Mouse (Mus musculus) thymus, adult 18-20 months (tissue): ENCODE measurements around the gene Alas2.

Experiments used
- DNase-seq, 2 experiments: peaks; one replicate each; pipeline ENCODE4 v3.0.0; 2022; ENCODE audit warnings: mixed read lengths in 2 of 2

Alas2 gene

DNA sequence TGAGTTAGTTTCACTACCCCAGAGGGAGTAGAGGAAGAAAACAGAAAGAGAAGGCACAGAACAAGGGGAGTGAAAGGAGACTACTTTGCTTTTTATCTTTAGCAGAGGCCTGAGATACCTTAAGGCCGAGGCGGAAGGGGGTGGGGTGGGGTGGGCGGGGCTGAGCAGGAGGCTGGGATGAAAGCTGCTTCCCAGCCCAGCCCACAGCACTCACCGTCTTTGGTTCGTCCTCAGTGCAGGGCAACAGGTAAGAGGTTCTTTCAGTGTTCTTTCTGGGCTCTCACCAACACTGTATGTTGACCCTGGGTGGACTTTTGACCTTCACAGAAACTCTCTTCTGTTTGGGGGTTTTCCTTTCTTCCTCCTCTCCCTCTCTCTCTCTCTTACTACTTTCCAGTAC is at the start of gene Alas2:
Gene Alas2, plus strand, starts transcription at position 137 of the 400 bp plus-strand sequence.
- no peak for DNase-seq

DNA sequence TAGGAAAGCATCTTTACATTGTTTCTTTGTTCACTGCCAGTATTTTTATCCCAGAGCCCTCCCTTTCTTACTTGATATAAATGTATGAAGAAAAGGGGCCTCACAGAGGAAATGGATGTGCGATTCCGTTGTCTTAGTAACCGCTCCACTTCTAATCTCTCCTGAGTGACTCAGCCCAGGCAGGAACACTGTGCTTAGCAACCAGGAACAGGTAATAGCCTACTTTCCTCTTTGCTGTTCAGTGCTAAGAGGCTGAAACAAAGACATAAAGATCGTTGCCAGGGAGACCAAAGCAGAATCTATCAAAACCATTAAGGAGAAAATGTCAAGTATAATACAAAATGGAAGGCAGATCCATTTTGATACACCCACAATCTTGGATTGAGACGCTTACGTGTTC is 38.5 kb upstream of the Alas2 start:
- no peak for DNase-seq

DNA sequence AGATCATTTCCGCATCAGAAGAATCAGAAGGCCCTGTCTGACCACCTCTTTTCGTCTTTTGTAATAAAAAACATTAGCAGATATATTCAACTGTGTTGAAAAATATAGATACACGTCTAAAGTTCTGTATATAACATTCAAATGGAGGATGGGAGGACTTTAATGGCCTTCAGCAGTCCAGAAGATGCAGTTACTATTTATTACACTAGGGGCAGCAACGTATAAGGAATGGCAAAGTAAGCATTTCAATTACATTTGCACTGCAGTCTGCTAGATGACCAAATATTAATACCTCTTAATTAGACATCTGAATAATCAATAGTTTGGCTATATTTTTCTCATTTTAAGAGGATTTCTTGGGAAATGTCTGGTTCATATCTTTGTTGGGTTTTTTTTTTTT is 36.5 kb upstream of the Alas2 start:
- no peak for DNase-seq

DNA sequence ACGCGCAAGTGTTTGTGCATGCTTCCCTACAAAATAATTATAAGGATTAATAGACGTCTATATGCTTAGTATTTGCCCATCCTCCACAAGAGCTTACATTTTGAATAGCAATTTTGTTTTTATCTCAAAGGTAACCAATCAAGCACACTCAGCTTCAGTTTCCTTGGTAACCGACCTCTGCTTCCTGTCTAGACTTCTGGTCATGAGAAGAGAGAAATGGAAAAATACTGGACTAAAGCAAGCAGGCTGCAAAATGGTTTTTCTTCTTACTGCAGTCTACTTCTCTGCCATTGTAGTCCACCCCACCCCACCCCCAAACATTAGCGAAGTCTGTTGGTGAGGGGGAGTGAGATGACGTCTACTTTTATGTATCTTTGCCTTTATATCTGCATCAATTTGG is 35.9 kb upstream of the Alas2 start:
- no peak for DNase-seq

DNA sequence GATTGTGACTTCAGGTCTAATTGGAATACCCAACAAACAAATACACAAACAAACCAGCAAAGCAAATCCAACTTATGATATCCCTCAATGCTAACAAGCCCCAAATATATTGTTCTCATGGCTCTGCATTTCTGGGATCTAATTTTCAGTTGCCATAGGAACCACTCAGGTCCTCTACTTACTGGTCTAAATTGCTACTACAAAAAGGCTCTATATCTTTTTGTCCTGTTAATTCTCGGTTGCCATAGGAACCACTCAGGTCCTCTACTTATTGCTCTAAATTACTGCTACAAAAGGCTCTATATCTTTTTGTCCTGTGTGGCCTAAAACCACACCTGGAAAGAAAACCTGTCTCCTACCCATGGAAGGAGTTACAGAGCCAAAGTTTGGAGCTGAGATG is 33.0 kb upstream of the Alas2 start:
- DNase-seq: no peak

DNA sequence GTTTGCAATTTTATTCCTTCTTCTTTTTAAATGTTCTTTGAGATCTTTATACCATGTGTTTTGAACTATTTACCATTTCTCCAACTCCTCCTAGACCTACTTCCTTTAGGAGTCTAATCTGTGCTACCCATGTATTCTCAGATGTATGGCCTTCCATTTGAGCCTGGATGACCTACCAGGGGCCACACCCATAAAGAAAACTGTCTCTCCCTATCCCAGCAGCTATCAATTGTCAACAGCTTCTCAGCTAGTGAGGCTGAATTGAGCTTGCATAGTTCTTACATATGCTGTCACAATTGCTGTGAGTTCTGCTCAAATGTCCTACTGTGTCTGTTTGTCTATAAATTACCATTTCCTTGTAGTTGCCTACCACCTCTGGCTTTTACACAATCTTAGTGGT is 31.2 kb upstream of the Alas2 start:
- DNase-seq: no peak

DNA sequence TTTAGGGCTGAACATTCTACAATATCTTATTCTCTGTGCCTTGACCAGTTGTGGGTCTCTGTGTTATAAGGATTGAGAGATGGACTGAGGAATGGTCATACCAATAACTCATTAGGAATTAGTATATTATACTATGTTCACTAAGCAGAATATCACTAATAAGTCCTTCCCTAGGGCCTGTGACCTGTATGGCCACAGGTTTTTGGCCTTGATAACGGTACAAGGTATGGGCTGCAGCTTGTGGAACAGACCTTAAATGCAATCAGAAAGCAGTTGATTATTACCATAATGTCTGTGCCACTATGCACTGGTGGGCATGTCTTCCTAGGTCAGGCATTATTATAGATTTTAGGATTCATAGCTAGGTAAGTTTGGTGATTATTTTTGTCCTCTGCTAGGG is 30.7 kb upstream of the Alas2 start:
- DNase-seq: no peak

DNA sequence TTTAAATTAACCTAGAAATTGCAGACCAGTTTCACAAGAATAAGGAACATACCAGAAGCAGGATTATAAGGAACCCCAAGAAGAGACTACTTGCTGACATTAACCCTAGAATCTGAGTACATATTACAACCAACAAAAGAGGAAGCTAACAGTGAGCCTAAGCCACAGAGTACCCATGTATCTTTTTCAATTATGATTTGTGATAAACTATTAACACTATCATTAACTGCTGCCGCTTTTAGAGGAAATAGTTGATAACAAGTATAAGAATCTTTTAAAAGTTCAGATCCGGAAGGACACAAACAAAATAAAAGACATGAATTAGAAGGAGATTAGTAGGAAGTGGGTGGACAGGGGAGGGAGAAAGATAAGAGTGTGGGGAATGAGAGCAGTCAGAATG is 7.1 kb upstream of the Alas2 start:
- DNase-seq: no peak

DNA sequence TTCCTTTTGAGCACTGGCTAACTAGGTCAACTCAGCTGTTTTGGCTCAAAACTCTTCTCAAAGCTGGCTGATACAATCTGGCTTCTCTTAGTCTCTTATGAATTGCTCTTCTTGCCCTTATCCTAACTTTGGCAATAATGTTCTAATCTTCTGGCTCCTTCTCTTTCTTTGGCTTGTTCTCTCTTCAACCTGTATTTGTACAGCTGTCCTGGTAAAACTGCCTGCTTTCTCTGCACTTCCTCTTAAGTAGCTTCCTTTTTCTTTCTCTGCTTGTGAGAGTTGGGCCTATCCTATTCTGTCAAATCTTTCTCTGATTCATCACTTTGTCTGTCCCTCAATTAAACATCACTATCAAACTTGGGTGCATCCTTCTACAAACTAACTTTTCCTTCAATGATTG is 5.5 kb upstream of the Alas2 start:
- DNase-seq: no peak

DNA sequence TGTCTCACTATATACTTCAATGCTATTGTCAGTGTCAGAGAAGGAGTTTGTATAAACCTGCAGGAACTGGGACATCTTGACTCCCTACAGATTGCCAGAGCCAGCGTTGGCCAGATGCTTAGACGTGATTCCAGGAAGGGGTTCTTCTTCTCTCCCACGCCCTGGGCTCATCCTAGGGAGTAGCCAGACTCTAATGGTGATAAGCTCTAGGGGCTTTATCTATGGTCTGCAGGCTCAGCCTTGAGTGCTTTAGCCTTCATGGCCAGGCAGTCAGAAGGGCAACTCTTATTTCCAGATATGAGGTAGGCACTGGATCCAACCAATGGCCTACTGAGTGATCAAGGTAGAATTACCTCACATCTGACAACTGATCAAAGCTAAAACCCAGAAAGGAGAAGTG is 2.5 kb downstream of the Alas2 start:
- no peak for DNase-seq

DNA sequence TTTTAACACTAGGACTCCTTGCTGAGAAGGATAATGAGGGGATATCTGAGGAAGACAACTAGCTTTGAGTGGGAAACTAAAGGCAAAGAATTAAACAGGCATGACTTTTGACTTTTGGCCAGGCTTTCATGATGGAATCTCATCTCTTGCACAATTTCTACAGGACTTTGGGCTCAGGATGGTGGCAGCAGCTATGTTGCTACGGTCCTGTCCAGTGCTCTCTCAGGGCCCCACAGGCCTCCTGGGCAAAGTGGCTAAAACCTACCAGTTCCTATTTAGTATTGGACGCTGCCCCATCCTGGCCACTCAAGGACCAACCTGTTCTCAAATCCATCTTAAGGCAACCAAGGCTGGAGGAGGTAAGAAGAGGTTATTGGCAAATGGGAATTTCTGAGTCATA is 4.8 kb downstream of the Alas2 start:
- DNase-seq: no peak

DNA sequence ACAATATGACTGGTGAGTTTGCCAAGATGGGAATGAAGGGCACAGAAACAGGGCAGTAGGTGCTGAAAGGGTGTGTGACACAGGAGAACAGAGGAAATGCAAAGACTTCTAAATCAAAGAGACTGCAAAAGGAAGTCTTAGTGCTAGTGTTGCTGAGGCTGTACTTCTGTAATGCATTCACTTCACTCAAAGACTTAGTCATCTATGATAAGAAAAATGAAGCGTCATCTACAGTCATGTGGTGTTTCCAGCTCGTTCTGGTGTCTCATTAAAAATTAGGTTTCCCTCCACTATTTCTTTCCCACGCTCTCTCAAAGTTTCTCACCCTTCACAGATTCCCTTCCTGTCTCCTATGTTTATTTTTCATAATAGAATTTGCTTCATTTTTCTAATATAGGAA is 6.9 kb downstream of the Alas2 start:
- no peak for DNase-seq

DNA sequence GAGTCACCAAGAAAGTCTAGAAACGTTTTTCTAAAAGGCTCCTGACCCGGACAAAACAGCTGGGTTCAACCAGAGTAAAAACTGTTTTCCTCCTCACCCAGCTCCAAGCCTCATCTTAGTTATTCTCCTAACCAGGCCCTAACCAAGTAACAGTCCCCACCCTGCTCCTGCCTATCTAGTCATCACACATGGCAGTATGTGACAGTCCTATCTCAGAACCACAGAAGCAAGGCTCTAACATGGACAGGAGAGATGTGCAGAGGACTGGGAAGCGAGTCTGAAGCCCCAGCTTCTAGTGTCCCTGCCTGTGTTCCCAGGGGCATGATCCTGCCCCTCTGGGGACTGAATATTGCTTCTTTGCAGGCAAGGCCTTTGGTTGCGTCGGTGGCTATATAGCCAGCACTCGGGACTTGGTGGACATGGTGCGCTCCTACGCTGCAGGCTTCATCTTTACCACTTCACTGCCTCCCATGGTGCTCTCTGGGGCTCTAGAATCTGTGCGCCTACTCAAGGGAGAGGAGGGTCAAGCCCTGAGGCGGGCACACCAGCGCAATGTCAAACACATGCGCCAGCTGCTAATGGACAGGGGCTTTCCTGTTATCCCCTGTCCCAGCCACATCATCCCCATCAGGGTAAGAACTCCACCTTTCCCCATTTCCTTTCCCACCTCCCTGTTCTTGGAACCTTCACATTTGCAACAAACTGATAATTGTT is 17.6 kb downstream of the Alas2 start:
- no peak for DNase-seq

DNA sequence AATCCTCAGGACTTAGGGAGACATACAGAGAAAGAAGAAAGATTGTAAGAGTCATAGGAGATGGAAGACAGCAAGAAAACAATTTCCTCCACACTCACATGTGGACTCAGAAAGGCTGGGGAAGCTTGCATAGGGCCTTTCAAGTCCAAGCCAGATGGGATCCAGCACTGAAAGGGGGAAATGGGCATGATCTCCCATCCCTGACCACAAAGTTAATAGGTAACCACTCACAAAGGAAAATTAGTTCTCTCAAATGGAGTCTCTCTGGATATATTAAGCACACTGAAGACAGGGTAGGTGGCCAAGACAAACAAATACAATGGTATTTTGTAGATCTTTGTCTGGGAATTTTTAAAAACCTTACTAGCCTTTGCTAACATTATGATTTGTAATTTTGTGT is 34.7 kb downstream of the Alas2 start:
- DNase-seq: no peak

DNA sequence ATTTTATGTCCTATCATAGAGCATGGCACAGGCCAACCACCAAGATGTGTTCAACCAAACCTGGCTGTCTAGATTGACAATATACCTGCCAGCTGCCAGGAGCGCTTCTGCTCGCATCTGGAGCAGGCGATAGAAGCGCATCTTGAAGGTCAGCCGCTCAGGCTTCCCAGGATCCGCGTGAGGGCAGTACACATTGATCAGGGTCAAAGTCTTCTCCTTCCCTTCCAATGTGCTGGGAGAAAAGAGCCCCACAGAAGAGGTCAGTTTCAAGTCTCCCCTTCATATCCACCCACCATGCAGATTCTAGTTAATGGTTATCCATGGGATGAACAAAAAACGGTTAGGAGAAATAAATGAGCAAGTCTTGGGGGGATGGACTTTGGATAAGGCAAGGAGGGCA is 37.9 kb downstream of the Alas2 start:
- no peak for DNase-seq

DNA sequence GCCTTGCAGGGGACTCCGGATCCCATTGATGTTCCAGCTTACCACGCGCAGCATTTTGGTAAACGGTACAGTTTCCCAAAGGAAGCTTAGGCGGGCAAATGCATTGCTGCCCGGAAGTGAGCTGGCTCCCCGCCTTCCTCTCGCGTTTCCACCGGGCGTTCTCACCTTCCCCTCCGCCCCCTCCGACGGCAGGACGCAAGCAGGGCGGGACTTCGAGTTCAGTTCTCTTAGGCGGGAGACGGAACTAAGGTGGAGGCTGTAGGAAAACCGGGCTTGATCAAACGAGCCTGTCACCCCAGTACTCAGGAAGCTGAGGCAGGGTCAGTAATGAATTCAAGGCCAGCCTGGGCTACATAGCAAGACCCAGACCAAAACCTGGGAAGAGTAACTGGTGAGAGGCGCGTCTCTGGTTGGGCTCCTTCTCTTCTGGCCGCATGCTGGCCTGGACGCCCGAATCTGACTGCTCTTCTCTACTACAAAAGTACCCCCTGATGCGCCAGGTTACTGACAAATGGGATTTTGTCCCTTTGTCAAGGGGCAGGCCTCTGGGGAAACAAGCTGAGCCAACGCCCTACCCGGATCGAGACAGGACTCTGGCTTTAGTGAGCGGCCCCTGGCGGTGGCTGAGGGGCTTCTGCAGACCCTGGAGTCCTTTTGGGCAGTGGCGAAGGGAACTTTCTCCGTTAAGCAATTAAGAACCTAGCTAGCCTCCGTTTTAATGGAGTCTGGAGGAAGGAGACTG is 41.0 kb downstream of the Alas2 start, which contains the start of gene Pfkfb1:
Gene Pfkfb1, plus strand, starts transcription at position 207 of the 742 bp plus-strand sequence.
- peak; percentile 63 to 69 for DNase-seq

DNA sequence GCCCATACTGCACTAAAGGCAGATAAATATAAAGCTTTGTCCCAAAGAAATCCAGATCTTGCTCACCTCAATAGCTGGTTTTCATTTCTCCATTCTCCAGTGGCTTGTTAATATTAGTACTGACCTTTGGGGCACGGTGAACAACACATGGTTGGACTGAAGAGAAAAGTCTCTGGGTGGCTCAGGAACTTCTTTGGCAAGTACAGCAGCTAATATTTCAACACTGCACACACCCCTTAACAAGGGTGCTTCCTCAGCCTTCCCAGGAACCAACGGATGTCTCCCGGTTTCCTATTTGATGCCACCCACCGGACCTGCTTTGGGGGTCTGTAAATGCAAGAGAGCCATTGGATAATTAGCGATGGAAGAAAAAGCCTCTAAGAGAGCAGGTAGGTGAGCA is 42.5 kb downstream of the Alas2 start, which contains the start of gene Apex2:
Gene Apex2, minus strand, starts transcription at position 173 of the 400 bp plus-strand sequence.
- DNase-seq: no peak

DNA sequence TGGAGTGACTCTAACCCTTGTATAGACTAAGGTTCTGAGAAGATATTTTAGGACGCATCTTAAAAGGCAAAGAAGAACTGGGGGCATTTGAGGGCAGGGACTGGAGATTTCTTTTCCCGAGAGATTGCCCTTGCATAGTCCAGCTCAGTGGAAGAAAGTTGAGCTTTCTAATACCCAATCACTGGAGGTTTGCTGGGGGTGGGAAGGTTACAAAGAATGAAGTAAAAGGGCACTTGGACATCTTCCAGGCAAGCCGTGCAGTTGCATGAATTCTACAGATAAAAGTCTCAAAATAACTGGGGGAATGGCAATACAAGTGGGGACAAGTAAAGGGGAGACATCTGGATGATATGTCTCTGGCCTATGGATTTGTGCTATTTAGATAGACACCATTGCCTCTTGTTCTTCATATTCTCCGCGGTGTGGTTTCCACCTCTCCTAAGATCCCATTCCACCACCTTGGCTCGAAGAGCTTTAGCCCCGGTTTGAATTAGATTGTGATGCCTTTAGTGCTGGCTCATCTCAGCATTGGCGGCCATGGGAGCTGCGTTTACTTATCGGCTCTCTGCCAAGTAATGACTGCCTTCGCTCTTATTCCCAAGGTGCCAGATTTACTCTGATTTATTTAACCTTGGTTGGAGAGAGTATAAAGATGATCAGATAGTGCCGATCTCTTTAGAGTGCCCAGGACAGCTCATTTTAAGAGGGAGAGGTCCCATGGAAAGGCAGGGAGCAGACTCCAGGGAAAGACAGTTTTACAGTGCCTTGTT is 46.3 kb downstream of the Alas2 start:
- DNase-seq: no peak

DNA sequence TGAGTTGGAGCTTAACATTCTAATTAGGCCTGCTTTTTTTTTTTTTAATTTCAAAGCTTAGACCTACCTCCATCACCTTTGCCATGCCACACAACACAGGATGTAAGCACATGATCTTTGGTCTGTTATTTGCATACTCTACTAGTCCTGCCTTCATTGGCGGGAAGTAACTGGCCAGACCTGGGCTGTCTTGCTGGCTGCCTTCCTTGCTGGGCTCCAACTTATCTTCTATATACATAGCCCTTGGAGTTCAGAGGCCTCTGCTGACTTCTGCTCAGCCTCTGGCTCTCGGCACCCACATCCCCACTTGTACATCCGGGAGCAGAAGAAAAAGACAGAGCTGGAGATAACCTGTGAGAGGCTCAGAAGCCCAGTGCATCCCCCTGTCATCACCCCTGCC is 47.0 kb downstream of the Alas2 start:
- no peak for DNase-seq

DNA sequence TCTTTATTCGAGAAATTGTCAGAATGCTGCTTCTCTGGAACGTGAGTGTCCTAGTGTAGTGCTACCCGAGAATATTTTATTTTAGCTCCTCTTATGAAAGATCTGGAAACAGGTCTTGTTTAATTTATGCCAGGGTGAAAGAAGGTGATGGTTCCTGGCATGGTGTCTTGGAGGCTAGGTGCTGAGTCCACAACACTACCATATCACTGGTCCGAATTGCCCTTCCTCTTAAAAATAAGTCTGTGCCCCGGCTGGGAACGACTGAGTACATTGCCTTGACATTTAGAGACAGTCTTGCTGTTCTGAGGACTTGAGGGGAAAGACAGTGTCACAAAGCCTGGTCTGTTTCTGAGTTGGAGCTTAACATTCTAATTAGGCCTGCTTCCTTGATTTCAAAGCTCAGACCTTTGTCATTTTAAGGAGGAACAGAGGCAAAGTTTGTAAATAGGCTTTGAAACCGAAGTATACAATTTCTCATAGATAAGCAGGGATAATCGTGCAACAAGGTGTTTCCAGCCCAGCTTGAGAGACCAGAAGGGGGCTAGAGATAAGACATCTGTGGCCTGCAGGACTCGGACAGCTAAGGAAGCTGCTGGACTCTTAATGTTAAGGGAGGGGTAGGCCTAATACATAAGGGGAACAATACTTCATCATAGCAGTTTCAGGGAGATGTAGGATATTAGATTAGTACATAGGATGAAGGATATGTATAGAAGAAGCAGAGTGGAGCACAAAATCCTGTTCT is 48.0 kb downstream of the Alas2 start:
- DNase-seq: no peak

DNA sequence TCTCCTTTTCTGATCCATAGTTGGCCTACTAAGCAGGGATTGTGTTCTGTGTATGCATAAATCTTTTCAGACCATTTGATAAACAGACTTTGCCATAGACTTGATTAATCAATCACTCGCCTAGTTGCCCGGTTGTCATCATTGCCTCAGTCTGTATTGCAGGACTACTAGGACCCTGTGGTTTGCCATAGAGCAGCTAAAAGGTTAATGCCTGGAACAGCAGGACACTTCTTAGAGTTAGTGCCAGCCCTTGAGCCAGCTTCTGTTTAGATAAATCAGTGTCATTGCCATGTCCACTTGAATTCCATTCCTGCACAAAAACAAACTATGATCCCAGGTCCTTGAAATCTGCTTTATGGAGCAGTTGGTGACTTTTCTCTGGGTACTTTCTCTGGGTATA is 51.7 kb downstream of the Alas2 start:
- no peak for DNase-seq
